Mouse (Mus musculus) intestine, postnatal 0 days (tissue): ENCODE results near the gene Dclk3. TPM values are rescaled to one million over a fixed set of nuclear protein-coding genes. Genes with fewer than 3 reads are reported as not detected.

Experiments
- ATAC-seq: fragments of 200-750 bp; cut with Nextera tagmentation; 2 replicates; pipeline ENCODE4 v1.8.0; 2017; ENCODE audit warnings: mild to moderate bottlenecking, moderate TSS enrichment, moderate library complexity
- H3K27ac ChIP-seq: fragments of 300-500 bp; sonication (generic); 2 replicates; pipeline ENCODE4 v1.5.1; 2014; ENCODE audit warnings: mild to moderate bottlenecking, low read depth, low read length, moderate library complexity
- H3K27me3 ChIP-seq: fragments of 300-500 bp; sonication (generic); replicated peaks from 2 replicates; pipeline ENCODE4 v1.6.1; 2014; ENCODE audit warnings: low read length, mixed read lengths; ENCODE audit not compliant: control insufficient read depth, insufficient read depth
- H3K36me3 ChIP-seq: fragments of 300-500 bp; sonication (generic); 2 replicates; pipeline ENCODE4 v1.6.1; 2014; ENCODE audit warnings: mild to moderate bottlenecking, moderate library complexity; ENCODE audit not compliant: control insufficient read depth, insufficient read depth
- H3K4me1 ChIP-seq: fragments of 300-500 bp; sonication (generic); replicated peaks from 2 replicates; pipeline ENCODE4 v1.6.1; 2014; ENCODE audit warnings: antibody characterized with exemption, low read length, mixed read lengths; ENCODE audit not compliant: control insufficient read depth, insufficient read depth
- H3K4me2 ChIP-seq: fragments of 300-500 bp; sonication (generic); replicated peaks from 2 replicates; pipeline ENCODE4 v1.6.1; 2014; ENCODE audit warnings: low read depth, mild to moderate bottlenecking, moderate library complexity
- H3K4me3 ChIP-seq: fragments of 300-500 bp; sonication (generic); 2 replicates; pipeline ENCODE4 v1.5.1; 2014; ENCODE audit warnings: low read depth, low read length
- H3K9ac ChIP-seq: fragments of 300-500 bp; sonication (generic); 2 replicates; pipeline ENCODE4 v1.6.1; 2014; ENCODE audit warnings: mild to moderate bottlenecking, low read depth, low read length
- H3K9me3 ChIP-seq: fragments of 300-500 bp; sonication (generic); 2 replicates; pipeline ENCODE4 v1.6.1; 2016; ENCODE audit warnings: mixed run types; ENCODE audit not compliant: control insufficient read depth
- CTCF ChIP-seq: sonication (generic); IDR thresholded peaks from 2 replicates; pipeline ENCODE4 v1.5.1; 2016; ENCODE audit warnings: low read depth, mild to moderate bottlenecking, control low read depth, antibody characterized with exemption, moderate library complexity
- WGBS: fragments of 180-500 bp; shearing (Covaris S2); extraction: QIAGEN DNeasy Blood & Tissue Kit; methylation state at CpG from one replicate; pipeline ENCODE4 v1.1.7; 2014; 5-methylcytosine and 5-hydroxymethylcytosine counted together
- polyA plus RNA-seq: library from polyadenylated mRNA; unstranded; fragments of >200 nt; fragmentation: Nextera tagmentation; extraction: Ambion mirVana; gene quantifications from 2 replicates; pipeline ENCODE4 v1.2.1, GENCODE M21; 2015

The Dclk3 gene
- polyA plus RNA-seq, 1 experiment from 2014 or later, result 1.1 TPM

DNA sequence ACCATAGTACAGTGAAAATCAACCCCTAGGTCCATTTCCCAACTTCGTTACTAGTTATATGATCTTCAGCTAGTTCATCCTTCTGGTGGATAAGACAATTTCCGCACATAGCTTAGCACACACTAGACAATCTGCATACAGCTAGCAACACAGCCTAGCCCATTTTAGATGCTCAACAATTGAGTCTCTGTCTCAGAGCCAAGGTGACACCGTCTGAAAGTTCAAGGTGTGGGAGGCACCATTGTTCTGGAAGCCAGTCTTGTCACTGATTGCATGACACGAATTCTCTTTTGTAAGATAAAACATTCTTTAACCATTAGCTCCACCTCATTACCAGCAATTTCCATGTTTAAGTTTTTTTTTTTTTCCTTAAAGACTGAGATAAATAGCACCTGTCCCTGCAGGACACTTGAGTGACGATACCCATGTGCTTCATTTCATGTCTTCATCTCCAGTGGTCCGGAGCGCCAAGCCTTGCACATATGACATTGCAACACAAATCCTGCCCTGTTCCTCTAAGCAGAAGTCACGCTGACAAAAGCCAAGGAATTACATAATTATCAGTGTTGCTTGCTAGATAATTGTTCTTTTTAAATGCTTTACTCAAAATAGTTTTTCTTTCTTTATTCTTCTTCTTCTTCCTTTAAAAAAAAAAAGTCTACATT lies 10.1 kb upstream of the Dclk3 start:
- WGBS, result 70% methylated on average over 8 of the region's 8 CpGs
- Histone ChIP-seq H3K36me3 (no peaks in the 10 kb centered on the region), H3K4me3 (no peak overlapping the region), H3K4me2 (no peak overlapping the region), H3K9me3 (no peaks in the 10 kb centered on the region), H3K27ac (no peak overlapping the region), H3K4me1 (no peaks in the 10 kb centered on the region), H3K9ac (no peak overlapping the region), H3K27me3 (no peaks in the 10 kb centered on the region)
- no peak for ATAC-seq
- no peak for TF ChIP-seq CTCF

DNA sequence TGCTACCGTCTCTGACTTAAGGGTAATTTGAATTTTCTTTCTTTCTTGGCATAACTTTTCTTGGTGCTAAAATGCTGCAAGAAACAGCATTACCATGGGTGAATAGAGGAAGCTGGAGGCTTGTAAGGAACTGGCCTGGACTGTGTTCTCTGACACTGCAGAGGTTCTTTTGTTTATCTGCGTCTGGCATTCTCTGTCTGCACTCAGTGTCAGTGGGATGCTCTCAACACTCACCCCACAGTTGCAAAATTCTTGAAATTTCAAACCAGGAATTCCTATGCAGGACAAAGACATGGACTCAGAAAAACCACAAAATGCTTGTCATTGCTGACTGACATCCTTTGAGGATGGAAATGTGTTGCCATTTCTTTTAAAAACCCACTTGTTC lies 9.5 kb upstream of the Dclk3 start:
- H3K36me3 ChIP-seq, result no peaks in the 10 kb centered on the region
- H3K4me3 ChIP-seq, result no peak overlapping the region
- no peaks in the 10 kb centered on the region for H3K9me3 ChIP-seq
- no peaks in the 10 kb centered on the region for H3K27me3 ChIP-seq
- no peak for TF ChIP-seq CTCF
- H3K27ac ChIP-seq, result no peak overlapping the region
- no peak for ATAC-seq
- no peak overlapping the region for H3K4me2 ChIP-seq
- no peak overlapping the region for H3K9ac ChIP-seq
- WGBS, result 42% methylated on average over 2 of the region's 2 CpGs
- no peaks in the 10 kb centered on the region for H3K4me1 ChIP-seq

DNA sequence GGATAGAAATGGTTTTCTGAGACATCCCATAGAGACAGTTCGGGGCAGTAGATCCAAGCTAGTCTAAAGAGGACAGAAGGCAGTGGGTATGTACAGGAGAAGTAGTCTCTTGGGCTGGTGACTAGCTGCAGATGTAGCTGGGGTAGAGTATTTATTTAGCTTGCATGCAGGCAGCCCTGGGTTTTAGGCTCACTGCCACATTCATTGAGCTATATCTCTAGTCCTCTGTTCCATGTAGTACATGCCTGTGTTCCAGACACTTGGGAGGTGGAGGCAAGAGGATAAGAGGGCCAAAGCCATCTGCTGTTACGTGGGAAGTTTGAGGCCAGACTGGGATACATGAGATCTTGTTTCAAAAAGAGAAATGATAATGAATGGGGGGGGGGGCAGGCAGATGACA lies 3.5 kb upstream of the Dclk3 start:
- no peak for ATAC-seq
- H3K4me3 ChIP-seq, result no peak overlapping the region
- H3K4me2 ChIP-seq, result no peak overlapping the region
- 89% methylated on average over 2 of the region's 2 CpGs for WGBS
- H3K27ac ChIP-seq, result no peak overlapping the region
- no peak overlapping the region for H3K9ac ChIP-seq
- 0 out of 2 replicates have a peak, but pooled peaks cover 8% of the 10 kb centered on the region for H3K27me3 ChIP-seq
- H3K4me1 ChIP-seq, result no peaks in the 10 kb centered on the region
- TF ChIP-seq CTCF, result no peak
- no peaks in the 10 kb centered on the region for H3K9me3 ChIP-seq
- H3K36me3 ChIP-seq, result no peaks in the 10 kb centered on the region

DNA sequence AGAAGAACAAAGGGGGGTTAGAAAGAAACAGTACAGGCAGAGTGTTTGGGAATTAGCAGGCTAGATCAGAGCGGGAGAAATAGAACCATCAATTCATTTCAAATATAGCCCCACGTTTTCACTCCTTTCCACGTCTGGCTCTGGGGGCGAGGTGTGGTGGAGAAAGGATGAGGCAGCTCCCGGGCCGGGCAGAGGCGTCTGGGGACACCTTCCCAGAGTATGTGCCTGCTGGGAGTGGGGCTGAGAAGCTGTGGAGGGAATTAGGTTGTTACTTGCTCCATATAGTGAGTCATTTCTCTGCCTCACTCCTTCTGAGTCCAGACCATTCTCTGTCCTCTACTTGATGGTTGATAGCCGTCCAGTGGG lies 938 bp downstream of the Dclk3 start:
- no peaks in the 10 kb centered on the region for H3K9me3 ChIP-seq
- TF ChIP-seq CTCF, result no peak
- H3K4me3 ChIP-seq, result peak overlapping the region; percentile 50; the same call in 1 of the 2 replicates
- no peaks in the 10 kb centered on the region for H3K4me1 ChIP-seq
- H3K4me2 ChIP-seq, result peak overlapping the region; percentile 98; the same call in 1 of the 2 replicates
- H3K36me3 ChIP-seq, result no peaks in the 10 kb centered on the region
- H3K9ac ChIP-seq, result no peak overlapping the region
- 65% methylated on average over 8 of the region's 8 CpGs for WGBS
- H3K27ac ChIP-seq, result no peak overlapping the region
- H3K27me3 ChIP-seq, result 0 out of 2 replicates have a peak, but pooled peaks cover 8% of the 10 kb centered on the region
- no peak for ATAC-seq

DNA sequence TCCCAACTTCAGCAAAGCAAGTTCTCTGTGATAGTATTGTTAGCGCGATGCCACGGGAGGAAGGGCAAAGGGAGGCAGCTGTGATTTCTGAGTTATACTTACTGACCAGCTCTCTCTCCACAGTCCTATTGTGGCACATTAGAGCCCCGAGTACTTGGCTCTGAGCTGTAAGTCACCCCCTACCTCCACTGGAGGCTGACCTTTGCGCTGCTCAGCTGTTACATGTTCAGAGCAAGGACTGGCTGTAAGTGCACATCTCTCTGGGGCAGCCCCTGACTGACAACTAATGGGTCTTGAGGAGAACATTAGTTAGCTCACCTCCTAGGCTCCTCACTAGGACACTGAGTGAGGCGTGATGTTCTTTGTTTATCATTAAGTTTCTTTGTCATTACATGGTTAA lies 1.6 kb downstream of the Dclk3 start:
- Histone ChIP-seq H3K4me1 (no peaks in the 10 kb centered on the region), H3K27me3 (0 out of 2 replicates have a peak, but pooled peaks cover 8% of the 10 kb centered on the region), H3K9ac (no peak overlapping the region), H3K4me3 (no peak overlapping the region), H3K27ac (no peak overlapping the region), H3K4me2 (no peak overlapping the region), H3K36me3 (no peaks in the 10 kb centered on the region), H3K9me3 (no peaks in the 10 kb centered on the region)
- TF ChIP-seq CTCF, result no peak
- WGBS, result 85% methylated on average over 6 of the region's 6 CpGs
- no peak for ATAC-seq

DNA sequence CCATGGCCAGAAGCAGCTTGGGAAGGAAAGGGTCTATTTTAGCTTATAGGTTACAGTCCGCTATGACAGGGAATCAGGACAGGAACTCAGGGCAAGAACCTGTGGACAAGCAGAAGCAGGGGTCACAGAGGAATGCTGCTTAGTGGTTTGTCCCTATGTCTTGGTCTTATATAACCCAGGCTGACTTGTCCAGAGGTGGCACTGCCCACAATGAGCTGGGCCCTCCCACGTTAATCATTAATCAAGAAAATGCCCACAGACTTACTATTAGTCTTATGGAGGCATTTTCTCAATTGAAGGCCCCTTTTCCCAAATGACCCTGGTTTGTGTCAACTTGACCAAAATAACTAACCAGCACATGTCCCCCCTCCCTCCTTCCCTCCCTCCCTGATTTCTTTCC lies 2.3 kb downstream of the Dclk3 start:
- H3K4me3 ChIP-seq, result no peak overlapping the region
- 0 out of 2 replicates have a peak, but pooled peaks cover 8% of the 10 kb centered on the region for H3K27me3 ChIP-seq
- 80% methylated on average over 2 of the region's 2 CpGs for WGBS
- H3K27ac ChIP-seq, result no peak overlapping the region
- H3K4me1 ChIP-seq, result no peaks in the 10 kb centered on the region
- H3K9me3 ChIP-seq, result no peaks in the 10 kb centered on the region
- no peak overlapping the region for H3K9ac ChIP-seq
- no peaks in the 10 kb centered on the region for H3K36me3 ChIP-seq
- H3K4me2 ChIP-seq, result no peak overlapping the region
- ATAC-seq, result no peak
- TF ChIP-seq CTCF, result no peak
